ENCODE assay signal across 16 mouse cellular contexts in the genomic region with DNA sequence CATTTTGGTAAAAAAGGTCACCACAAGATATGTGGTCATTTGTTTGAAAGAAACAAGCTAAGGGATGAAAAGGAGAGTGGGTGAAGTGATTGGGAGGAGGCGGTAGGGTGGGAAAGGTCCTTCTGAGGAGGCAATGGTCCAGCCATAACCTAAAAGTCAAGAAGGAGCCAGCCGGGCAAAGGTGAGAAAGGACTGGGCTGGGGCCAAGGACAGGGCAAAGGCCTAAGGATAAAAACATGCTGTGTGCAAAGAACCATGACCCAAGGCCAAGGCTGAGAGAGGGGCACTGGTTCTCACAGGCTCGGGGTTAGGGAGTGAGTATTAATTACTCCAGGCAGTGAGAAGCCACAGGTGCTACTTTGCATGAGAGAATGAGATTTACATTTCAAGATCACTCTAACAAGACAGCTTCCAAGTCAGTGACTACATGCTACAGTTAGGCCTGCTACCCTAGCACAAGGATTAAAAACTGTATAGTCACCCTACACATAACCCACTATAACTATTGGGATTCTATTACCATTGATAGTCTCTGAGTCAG.
"Had no signal": no experiment of that assay in that cellular context is flagged by ENCODE, and none has a peak within 500 bp of the region (broad histone marks: within the 10 kb centered on the region; RNA-seq: fewer than 3 reads in every experiment).

No protein-coding gene starts in this region.

- H3K4me3 ChIP-seq: hindbrain, embryonic 15.5 days; left cerebral cortex, adult 2 months; limb, embryonic 12.5 days; liver, embryonic 15.5 days; midbrain, embryonic 10.5 days; neural tube, embryonic 12.5 days had no signal

- H3K4me1 ChIP-seq: hindbrain, embryonic 15.5 days; liver, embryonic 15.5 days had no signal

- ATAC-seq: intestine, embryonic 16.5 days; lung, postnatal 0 days had no signal

- H3K9me3 ChIP-seq: hindbrain, embryonic 15.5 days; limb, embryonic 12.5 days; liver, embryonic 15.5 days; midbrain, embryonic 10.5 days; neural tube, embryonic 12.5 days had no signal

- H3K36me3 ChIP-seq: hindbrain, embryonic 15.5 days; limb, embryonic 12.5 days; liver, embryonic 15.5 days; midbrain, embryonic 10.5 days; neural tube, embryonic 12.5 days had no signal

- H3K4me2 ChIP-seq: hindbrain, embryonic 15.5 days; limb, embryonic 12.5 days; liver, embryonic 15.5 days; neural tube, embryonic 12.5 days had no signal

- H3K27ac ChIP-seq: hindbrain, embryonic 15.5 days; left cerebral cortex, adult 2 months; limb, embryonic 12.5 days; liver, embryonic 15.5 days; midbrain, embryonic 10.5 days; neural tube, embryonic 12.5 days; stomach, postnatal 0 days had no signal

- H3K27me3 ChIP-seq: hindbrain, embryonic 15.5 days; liver, embryonic 15.5 days had no signal

- DNase-seq: liver; lung, adult 2 months; lung, postnatal 36 days; midbrain, embryonic 14.5 days; right cerebral cortex, postnatal 4 days; spleen, adult 18-20 months; thymus, postnatal 25 days had no signal

- H3K9ac ChIP-seq: hindbrain, embryonic 15.5 days; limb, embryonic 12.5 days; liver, embryonic 15.5 days; neural tube, embryonic 12.5 days had no signal
